Mouse (Mus musculus) ES-Bruce4 (cell line): Measurements from ENCODE around the gene Leng1. TPM values are rescaled to one million over a fixed set of nuclear protein-coding genes. Genes with fewer than 3 reads are reported as not detected.
"Not testable (repeated sequence)": the region's sequence is repeated elsewhere in the genome, so short reads cannot be mapped to it uniquely, and the experiment has no call there.

ENCODE experiments used
- H3K27ac ChIP-seq: 2 replicates; pipeline ENCODE4 v1.5.1; 2012; ENCODE audit warnings: low read length, inconsistent platforms; ENCODE audit not compliant: insufficient read depth
- H3K27me3 ChIP-seq: 2 replicates; pipeline ENCODE4 v1.6.1; 2012; ENCODE audit warnings: mild to moderate bottlenecking, low read length, inconsistent platforms; ENCODE audit not compliant: control insufficient read depth, poor library complexity, insufficient read depth, severe bottlenecking
- H3K36me3 ChIP-seq: 2 replicates; pipeline ENCODE4 v1.6.1; 2012; ENCODE audit warnings: inconsistent platforms, mild to moderate bottlenecking, low read length, moderate library complexity; ENCODE audit not compliant: control insufficient read depth, poor library complexity, insufficient read depth, severe bottlenecking
- H3K4me1 ChIP-seq: one replicate; pipeline ENCODE4 v1.8.1; 2011; ENCODE audit warnings: low read length; ENCODE audit not compliant: control insufficient read depth, insufficient read depth
- H3K4me3 ChIP-seq: 2 replicates; pipeline ENCODE4 v1.5.1; 2011; ENCODE audit warnings: low read depth, mild to moderate bottlenecking, low read length
- H3K9ac ChIP-seq: 2 replicates; pipeline ENCODE4 v1.6.1; 2012; ENCODE audit warnings: low read depth, mild to moderate bottlenecking, inconsistent platforms; ENCODE audit not compliant: poor library complexity, severe bottlenecking
- H3K9me3 ChIP-seq: replicated peaks from 2 replicates; pipeline ENCODE4 v1.6.1; 2012; ENCODE audit warnings: mild to moderate bottlenecking, low read length, inconsistent platforms; ENCODE audit not compliant: control insufficient read depth, poor library complexity, insufficient read depth, severe bottlenecking
- CTCF ChIP-seq: IDR thresholded peaks from one replicate; pipeline ENCODE4 v1.8.1; 2011; ENCODE audit warnings: low read depth, low read length
- EP300 ChIP-seq: IDR thresholded peaks from 2 replicates; pipeline ENCODE4 v1.6.1; 2011; ENCODE audit warnings: low read depth, low read length; ENCODE audit not compliant: insufficient read depth
- POLR2A ChIP-seq: IDR thresholded peaks from one replicate; pipeline ENCODE4 v1.8.1; 2011; ENCODE audit warnings: low read length; ENCODE audit not compliant: insufficient read depth
- polyA plus RNA-seq: library from polyadenylated mRNA; stranded (reverse); fragments of >200 nt; gene quantifications from 2 replicates; pipeline ENCODE4 v1.2.4, GENCODE M21; 2011; ENCODE audit warnings: low read depth; ENCODE audit not compliant: missing spikeins, insufficient read depth, insufficient read length

The Leng1 gene
- polyA plus RNA-seq, 1 experiment: 8.3 TPM

DNA sequence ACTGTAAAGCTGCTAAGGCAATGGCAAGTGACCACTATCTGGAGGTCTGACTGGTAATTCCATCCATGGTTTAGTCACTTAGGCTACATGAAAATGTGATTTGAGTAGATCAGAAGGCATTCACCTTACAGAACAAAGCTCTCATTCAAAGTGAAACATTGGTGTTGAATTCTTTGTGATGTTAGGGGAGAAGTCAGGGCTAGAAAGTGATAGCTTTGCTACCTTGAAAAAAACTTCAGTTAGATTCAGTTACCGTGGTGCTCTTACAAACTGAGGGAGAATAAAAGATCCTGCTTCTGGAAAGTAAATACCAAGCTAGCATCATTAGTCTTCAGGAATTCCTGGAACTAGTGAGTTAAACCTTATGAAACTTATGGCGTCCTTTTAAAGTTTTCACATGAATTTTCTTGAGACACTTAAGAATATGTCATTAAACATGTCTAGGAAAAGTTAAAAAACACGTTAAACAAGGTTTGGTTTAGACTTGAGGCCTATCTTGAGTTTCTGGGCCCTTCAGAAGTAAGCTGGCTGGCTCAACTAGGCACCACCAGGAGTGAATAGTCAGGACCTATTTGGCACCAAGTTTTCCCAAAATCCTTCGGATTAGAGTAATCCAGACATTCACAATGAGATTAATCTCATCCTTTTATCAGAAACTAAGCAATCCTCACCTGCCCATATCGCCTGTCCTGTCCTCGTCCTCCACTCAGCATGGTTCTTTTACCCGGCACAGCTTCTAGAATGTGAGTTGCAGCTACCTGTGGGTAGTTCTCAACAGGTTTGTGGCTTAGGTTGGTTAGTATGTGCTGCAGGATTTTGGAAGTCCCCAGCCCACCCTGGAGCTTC lies 42.2 kb upstream of the Leng1 start:
- no peak for TF ChIP-seq POLR2A
- no peak for TF ChIP-seq EP300
- TF ChIP-seq CTCF: no peak
- Histone ChIP-seq H3K9me3 (no peaks in the 10 kb centered on the region), H3K9ac (peak overlapping the region; percentile 31; the same call in 1 of the 2 replicates), H3K36me3 (peaks cover 41% of the 10 kb centered on the region), H3K4me1 (no peaks in the 10 kb centered on the region), H3K27ac (peak overlapping the region; percentile 35; the same call in 1 of the 2 replicates), H3K4me3 (no peak overlapping the region), H3K27me3 (no peaks in the 10 kb centered on the region)

- H3K27me3 ChIP-seq: no peaks in the 10 kb centered on the region
- H3K9ac ChIP-seq: peak overlapping the region; percentile 92
- peaks cover 41% of the 10 kb centered on the region for H3K36me3 ChIP-seq
- peak overlapping the region; percentile 77 for H3K27ac ChIP-seq
- H3K4me1 ChIP-seq: no peaks in the 10 kb centered on the region
- no peak for TF ChIP-seq POLR2A
- no peak for TF ChIP-seq CTCF
- H3K4me3 ChIP-seq: no peak overlapping the region; the same call in 1 of the 2 replicates
- H3K9me3 ChIP-seq: no peaks in the 10 kb centered on the region
Measured at GRCm38 (mm10) chr7:3707027-3707426, 41.4 kb upstream of the Leng1 start.

DNA sequence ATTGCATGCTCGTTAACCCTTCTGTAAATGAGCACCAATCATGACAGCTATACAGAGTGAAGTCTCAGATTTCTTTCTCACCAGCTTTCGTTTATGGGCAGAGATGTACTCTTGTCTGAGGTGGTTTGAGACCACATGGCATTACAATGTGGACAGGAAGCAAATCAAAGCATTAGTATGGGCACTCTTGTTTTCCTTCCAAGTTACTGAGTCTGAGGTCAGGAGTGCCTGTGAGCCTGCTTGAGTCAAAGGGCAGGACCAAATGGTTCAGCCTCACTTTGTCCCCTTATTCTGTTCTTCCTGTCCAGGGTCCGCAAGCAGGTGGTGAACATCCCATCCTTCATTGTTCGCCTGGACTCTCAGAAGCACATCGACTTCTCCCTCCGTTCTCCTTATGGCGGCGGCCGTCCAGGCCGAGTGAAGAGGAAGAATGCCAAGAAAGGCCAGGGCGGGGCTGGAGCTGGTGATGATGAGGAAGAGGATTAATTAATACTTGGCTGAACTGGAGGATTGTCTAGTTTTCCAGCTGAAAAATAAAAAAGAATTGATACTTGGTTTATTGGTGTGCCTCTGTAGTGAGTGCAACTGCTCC lies 40.8 kb upstream of the Leng1 start:
- H3K36me3 ChIP-seq: peaks cover 41% of the 10 kb centered on the region

GRCm38 (mm10) chr7:3705911-3706310 lies 40.3 kb upstream of the Leng1 start:
- Histone ChIP-seq H3K9ac (peak overlapping the region; percentile 92), H3K4me3 (peak overlapping the region; percentile 88), H3K27ac (peak overlapping the region; percentile 84), H3K4me1 (no peaks in the 10 kb centered on the region), H3K27me3 (no peaks in the 10 kb centered on the region), H3K36me3 (peaks cover 44% of the 10 kb centered on the region), H3K9me3 (no peaks in the 10 kb centered on the region)
- no peak for TF ChIP-seq EP300
- TF ChIP-seq CTCF: no peak
- TF ChIP-seq POLR2A: no peak

More for the DNA sequence above, 40.8 kb upstream of the Leng1 start:
- H3K27ac ChIP-seq: peak overlapping the region; percentile 84
- no peaks in the 10 kb centered on the region for H3K4me1 ChIP-seq
- peak overlapping the region; percentile 88 for H3K4me3 ChIP-seq
- H3K9me3 ChIP-seq: no peaks in the 10 kb centered on the region
- TF ChIP-seq POLR2A (no peak), EP300 (no peak), CTCF (no peak)
- peak overlapping the region; percentile 92 for H3K9ac ChIP-seq
- no peaks in the 10 kb centered on the region for H3K27me3 ChIP-seq

DNA sequence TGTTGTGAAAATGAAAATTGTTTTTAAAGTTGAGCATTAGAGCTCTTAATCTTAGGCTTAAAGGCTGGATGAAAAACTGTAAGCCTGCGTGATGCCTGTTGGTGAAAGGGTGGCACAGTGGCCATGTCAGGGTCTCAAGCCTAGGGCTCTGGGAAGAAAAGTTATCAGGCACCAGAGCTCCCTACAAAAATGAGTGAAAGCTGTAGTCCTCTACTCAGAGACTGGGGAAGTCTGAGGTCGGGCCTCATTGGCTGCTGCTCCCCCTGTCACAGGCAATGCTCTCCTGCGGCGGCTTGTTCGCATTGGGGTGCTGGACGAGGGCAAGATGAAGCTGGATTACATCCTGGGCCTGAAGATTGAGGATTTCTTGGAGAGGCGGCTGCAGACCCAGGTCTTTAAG lies 39.8 kb upstream of the Leng1 start:
- peak overlapping the region; percentile 88 for H3K4me3 ChIP-seq
- peak overlapping the region; percentile 84 for H3K27ac ChIP-seq
- H3K9ac ChIP-seq: peak overlapping the region; percentile 92
- H3K4me1 ChIP-seq, H3K27me3 ChIP-seq, H3K9me3 ChIP-seq: not testable (repeated sequence)
- H3K36me3 ChIP-seq: peaks cover 45% of the 10 kb centered on the region

DNA sequence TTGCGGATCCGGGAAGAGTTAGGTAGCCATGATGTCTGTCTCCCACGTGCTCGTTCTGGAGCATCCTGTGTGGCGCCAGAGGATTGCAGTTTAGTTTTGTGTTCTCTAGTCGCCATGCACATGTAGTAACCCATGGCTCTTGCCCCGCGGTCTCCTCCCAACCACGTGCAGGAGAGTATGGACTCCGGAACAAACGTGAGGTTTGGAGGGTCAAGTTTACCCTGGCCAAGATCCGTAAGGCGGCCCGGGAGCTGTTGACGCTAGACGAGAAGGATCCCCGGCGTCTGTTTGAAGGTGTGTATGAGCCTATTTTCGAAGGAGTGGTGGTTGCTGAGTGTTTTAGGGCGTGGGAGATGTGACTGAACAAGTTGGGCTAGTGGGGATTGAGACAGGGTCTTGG lies 38.8 kb upstream of the Leng1 start:
- Histone ChIP-seq H3K27ac (peak overlapping the region; percentile 80), H3K27me3 (no peaks in the 10 kb centered on the region), H3K9me3 (no peaks in the 10 kb centered on the region), H3K9ac (peak overlapping the region; percentile 92), H3K4me3 (peak overlapping the region; percentile 84), H3K36me3 (peaks cover 49% of the 10 kb centered on the region), H3K4me1 (no peaks in the 10 kb centered on the region)
- TF ChIP-seq CTCF (no peak), POLR2A (no peak), EP300 (no peak)
